Mouse (Mus musculus): ENCODE data around the gene Apc2. TPM values are rescaled to one million over a fixed set of nuclear protein-coding genes. Genes with fewer than 3 reads are reported as not detected.
"Not testable (repeated sequence)": the region's sequence is repeated elsewhere in the genome, so short reads cannot be mapped to it uniquely, and the experiment has no call there.

The Apc2 gene
- polyA plus RNA-seq, 1 experiment from 2014 or later, result 234 TPM

DNA sequence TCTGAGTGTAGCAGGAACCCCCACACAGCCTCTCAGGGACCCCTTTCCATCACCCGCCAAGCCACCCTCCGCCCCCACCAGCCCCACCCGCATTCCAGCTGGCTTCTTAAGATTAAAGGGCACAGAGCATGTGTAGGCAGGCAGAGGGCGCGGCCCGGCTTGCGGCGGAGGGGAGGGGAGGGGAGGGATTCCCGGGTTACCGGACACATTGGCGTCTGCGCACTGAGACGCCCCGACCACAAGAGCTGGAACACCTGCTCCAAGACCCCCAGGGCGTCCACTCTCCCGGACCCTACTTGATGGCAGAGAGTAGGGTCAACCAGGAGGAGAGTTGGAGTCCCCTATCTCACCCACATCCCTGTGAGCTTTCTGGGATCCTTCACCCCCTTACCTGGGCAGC lies 49.3 kb downstream of the Apc2 start:
- H3K9ac ChIP-seq (replicated peaks; ENCODE audit: low read depth, low read length), result no peak overlapping the region
- H3K4me2 ChIP-seq (ENCODE audit: low read length), result no peak overlapping the region
- no peak for ATAC-seq
- under 1% methylated on average over 16 of the region's 16 CpGs for WGBS
- H3K27me3 ChIP-seq (replicated peaks; ENCODE audit: control insufficient read depth, insufficient read depth, low read length), result peaks cover 91% of the 10 kb centered on the region
- no peaks in the 10 kb centered on the region for H3K36me3 ChIP-seq (ENCODE audit: control insufficient read depth, insufficient read depth)
- H3K4me1 ChIP-seq (replicated peaks; ENCODE audit: control insufficient read depth, insufficient read depth, low read length), result peaks cover 26% of the 10 kb centered on the region
- H3K9me3 ChIP-seq (ENCODE audit: control insufficient read depth, low read length), result no peaks in the 10 kb centered on the region
- H3K27ac ChIP-seq (ENCODE audit: low read length), result no peak overlapping the region
- no peak overlapping the region for H3K4me3 ChIP-seq (replicated peaks; ENCODE audit: low read length)

DNA sequence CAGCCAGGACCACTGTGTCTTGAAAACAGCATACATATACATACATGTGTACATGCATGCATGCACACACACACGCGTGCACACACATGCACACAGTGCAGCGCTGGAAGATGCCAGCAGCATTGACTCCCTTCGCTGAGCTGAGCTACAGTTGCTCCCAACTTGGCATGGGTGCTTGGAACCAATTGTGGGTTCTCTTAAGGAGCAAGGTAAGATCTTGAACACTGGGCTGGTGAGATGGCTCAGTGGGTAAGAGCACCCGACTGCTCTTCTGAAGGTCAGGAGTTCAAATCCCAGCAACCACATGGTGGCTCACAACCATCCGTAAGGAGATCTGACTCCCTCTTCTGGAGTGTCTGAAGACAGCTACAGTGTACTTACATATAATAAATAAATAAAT lies 50.2 kb downstream of the Apc2 start:
- not testable (repeated sequence) for H3K9me3 ChIP-seq (ENCODE audit: control insufficient read depth, low read length); H3K9ac ChIP-seq (replicated peaks; ENCODE audit: low read depth, low read length); H3K27ac ChIP-seq (ENCODE audit: low read length); H3K4me2 ChIP-seq (ENCODE audit: low read length); H3K4me3 ChIP-seq (replicated peaks; ENCODE audit: low read length); ATAC-seq; H3K36me3 ChIP-seq (ENCODE audit: control insufficient read depth, insufficient read depth)
- WGBS, result 83% methylated on average over 5 of the region's 6 CpGs
- Histone ChIP-seq H3K27me3 (replicated peaks; ENCODE audit: control insufficient read depth, insufficient read depth, low read length) (peaks cover 89% of the 10 kb centered on the region), H3K4me1 (replicated peaks; ENCODE audit: control insufficient read depth, insufficient read depth, low read length) (peaks cover 26% of the 10 kb centered on the region)

DNA sequence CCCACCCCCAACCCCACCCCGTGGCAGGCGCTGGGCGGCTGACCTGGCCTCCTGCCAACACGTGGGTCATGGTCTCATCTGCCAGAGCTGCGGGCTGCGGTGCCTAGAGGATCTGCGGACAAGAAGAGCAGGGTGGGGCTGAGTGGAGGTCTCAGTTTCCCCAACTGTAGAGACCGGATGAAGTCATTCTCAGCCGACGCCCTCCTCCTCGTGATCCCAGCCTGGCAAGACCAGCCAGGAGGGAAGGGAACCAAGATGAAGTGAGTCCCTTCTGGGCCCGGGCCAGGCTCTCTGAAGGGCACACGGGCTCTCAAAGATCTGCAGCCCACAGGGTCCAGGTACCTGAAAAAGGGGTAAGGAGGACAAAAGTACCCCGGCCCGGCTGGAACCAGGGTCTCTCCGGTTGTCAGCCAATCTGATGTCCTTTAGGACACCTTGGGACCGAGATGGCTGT lies 51.8 kb downstream of the Apc2 start:
- Histone ChIP-seq H3K4me1 (replicated peaks; ENCODE audit: control insufficient read depth, insufficient read depth, low read length) (peaks cover 17% of the 10 kb centered on the region), H3K4me3 (replicated peaks; ENCODE audit: low read length) (no peak overlapping the region), H3K4me2 (ENCODE audit: low read length) (no peak overlapping the region), H3K9me3 (ENCODE audit: control insufficient read depth, low read length) (no peaks in the 10 kb centered on the region), H3K36me3 (ENCODE audit: control insufficient read depth, insufficient read depth) (no peaks in the 10 kb centered on the region), H3K9ac (replicated peaks; ENCODE audit: low read depth, low read length) (no peak overlapping the region), H3K27ac (ENCODE audit: low read length) (no peak overlapping the region), H3K27me3 (replicated peaks; ENCODE audit: control insufficient read depth, insufficient read depth, low read length) (peaks cover 81% of the 10 kb centered on the region)
- ATAC-seq, result no peak
- 11% methylated on average over 17 of the region's 17 CpGs for WGBS

DNA sequence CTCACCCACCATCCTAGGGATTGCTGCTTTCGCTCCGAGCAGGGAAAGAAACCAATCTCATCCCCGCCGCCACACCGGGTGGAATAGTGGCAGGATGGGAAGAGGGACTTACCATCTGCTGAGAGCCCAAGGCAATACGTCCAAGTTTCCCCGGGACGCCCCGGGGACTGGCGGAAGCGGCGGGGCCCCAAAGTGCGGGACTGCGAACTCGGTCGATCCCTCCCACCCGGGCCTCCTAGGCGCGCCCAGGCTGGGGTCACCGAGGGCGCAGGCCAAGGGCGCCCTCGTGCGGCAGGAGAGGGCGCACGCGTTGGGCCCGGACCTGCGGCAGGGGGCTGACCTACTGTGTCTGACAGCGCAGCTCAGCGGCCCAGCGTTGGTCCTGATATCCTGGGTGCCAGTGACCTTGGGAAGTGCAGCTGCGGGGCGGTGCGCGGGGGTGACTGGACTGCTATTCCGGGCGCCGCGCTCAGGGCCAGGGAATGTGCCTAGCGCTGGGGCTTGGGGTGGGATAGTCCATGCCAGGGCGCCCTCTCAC lies 52.5 kb downstream of the Apc2 start, which contains the start of gene Adamtsl5:
Gene Adamtsl5, minus strand, starts transcription at position 169 of the 538 bp plus-strand sequence.
- WGBS, result 2% methylated on average over 41 of the region's 42 CpGs
- Histone ChIP-seq H3K4me2 (ENCODE audit: low read length) (no peak within 1 kb of the TSS), H3K9ac (replicated peaks; ENCODE audit: low read depth, low read length) (no peak within 1 kb of the TSS), H3K9me3 (ENCODE audit: control insufficient read depth, low read length) (no peaks in the 10 kb centered on the region), H3K27ac (ENCODE audit: low read length) (no peak within 1 kb of the TSS), H3K36me3 (ENCODE audit: control insufficient read depth, insufficient read depth) (no peaks in the 10 kb centered on the region), H3K4me1 (replicated peaks; ENCODE audit: control insufficient read depth, insufficient read depth, low read length) (peaks cover 10% of the 10 kb centered on the region), H3K27me3 (replicated peaks; ENCODE audit: control insufficient read depth, insufficient read depth, low read length) (peaks cover 73% of the 10 kb centered on the region), H3K4me3 (replicated peaks; ENCODE audit: low read length) (0 out of 2 replicates have a peak within 1 kb of the TSS, but pooled peaks have one; percentile 1)
- no peak for ATAC-seq

DNA sequence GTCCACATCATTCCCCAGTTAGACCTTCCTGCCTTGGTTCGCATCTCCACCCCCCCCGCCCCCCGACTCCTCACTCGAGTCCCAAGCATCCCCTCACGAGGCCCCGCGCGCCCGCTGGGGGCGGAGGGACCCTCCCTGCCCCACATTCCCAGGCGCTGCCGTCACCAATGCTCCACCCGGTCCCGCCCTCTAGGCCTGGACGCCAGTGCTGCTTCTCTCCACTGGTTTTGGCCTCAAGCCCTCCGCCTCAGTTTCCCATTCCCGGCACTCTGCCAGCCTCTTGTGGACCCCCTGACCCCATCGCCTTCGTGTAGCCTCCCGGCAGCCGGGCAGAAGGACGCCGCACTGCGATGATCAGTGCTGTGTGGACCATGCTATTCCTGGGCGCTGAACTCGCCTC lies 53.2 kb downstream of the Apc2 start:
- H3K27ac ChIP-seq (ENCODE audit: low read length), result no peak overlapping the region
- H3K36me3 ChIP-seq (ENCODE audit: control insufficient read depth, insufficient read depth), result no peaks in the 10 kb centered on the region
- H3K27me3 ChIP-seq (replicated peaks; ENCODE audit: control insufficient read depth, insufficient read depth, low read length), result peaks cover 67% of the 10 kb centered on the region
- H3K4me2 ChIP-seq (ENCODE audit: low read length), result no peak overlapping the region
- no peak for ATAC-seq
- 13% methylated on average over 26 of the region's 26 CpGs for WGBS
- H3K9me3 ChIP-seq (ENCODE audit: control insufficient read depth, low read length), result no peaks in the 10 kb centered on the region
- no peak overlapping the region for H3K9ac ChIP-seq (replicated peaks; ENCODE audit: low read depth, low read length)
- H3K4me1 ChIP-seq (replicated peaks; ENCODE audit: control insufficient read depth, insufficient read depth, low read length), result peaks cover 5% of the 10 kb centered on the region; the same call in 1 of the 2 replicates
- no peak overlapping the region for H3K4me3 ChIP-seq (replicated peaks; ENCODE audit: low read length)

DNA sequence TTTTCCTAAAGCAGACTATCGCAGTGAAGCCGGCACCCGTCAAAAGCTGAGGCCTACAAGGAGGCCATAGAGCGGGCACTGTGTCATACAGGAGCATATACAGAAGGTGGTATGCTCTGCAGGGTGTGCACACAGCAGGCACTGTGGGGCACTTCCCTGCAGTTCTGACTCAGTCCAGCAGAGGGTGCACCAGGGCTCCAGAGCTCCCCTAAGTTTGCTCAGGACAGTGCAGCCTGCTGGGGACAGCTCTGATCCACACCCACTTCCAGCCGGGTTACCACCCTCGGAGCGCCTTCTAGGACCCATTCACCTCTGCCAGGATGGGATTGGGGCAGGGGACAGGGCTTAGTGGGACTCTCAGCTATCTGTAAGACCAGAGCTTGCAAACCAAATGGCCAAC lies 54.5 kb downstream of the Apc2 start:
- Histone ChIP-seq H3K4me1 (replicated peaks; ENCODE audit: control insufficient read depth, insufficient read depth, low read length) (peaks cover 5% of the 10 kb centered on the region; the same call in 1 of the 2 replicates), H3K27me3 (replicated peaks; ENCODE audit: control insufficient read depth, insufficient read depth, low read length) (peaks cover 64% of the 10 kb centered on the region), H3K4me3 (replicated peaks; ENCODE audit: low read length) (no peak overlapping the region), H3K4me2 (ENCODE audit: low read length) (no peak overlapping the region), H3K27ac (ENCODE audit: low read length) (no peak overlapping the region), H3K9me3 (ENCODE audit: control insufficient read depth, low read length) (no peaks in the 10 kb centered on the region), H3K9ac (replicated peaks; ENCODE audit: low read depth, low read length) (no peak overlapping the region), H3K36me3 (ENCODE audit: control insufficient read depth, insufficient read depth) (no peaks in the 10 kb centered on the region)
- WGBS, result 1% methylated on average over 7 of the region's 7 CpGs
- peak; percentile 82 for ATAC-seq

DNA sequence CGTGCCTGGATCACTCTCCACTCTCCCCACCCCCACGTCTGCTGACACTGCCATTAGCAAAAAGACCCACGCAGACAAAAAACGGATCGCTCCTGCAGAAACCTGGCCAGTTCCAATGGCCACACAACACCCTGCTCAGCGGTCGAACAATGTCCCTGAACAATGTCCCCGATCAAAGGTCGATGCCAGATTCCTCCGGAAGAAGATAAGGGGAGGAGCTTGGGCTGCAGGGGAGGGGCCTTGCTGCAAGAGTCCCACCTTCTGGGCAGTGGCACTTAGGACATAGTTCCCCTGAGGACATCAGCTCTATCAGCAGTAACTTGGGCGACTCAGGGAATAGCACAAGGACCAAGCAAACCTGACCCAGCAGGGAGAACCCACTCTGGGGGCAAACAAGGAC lies 56.1 kb downstream of the Apc2 start:
- H3K36me3 ChIP-seq (ENCODE audit: control insufficient read depth, insufficient read depth), result no peaks in the 10 kb centered on the region
- no peaks in the 10 kb centered on the region for H3K9me3 ChIP-seq (ENCODE audit: control insufficient read depth, low read length)
- H3K4me1 ChIP-seq (replicated peaks; ENCODE audit: control insufficient read depth, insufficient read depth, low read length), result peaks cover 17% of the 10 kb centered on the region
- no peak overlapping the region for H3K4me2 ChIP-seq (ENCODE audit: low read length)
- H3K9ac ChIP-seq (replicated peaks; ENCODE audit: low read depth, low read length), result no peak overlapping the region
- no peak overlapping the region for H3K27ac ChIP-seq (ENCODE audit: low read length)
- ATAC-seq, result no peak
- H3K4me3 ChIP-seq (replicated peaks; ENCODE audit: low read length), result no peak overlapping the region
- H3K27me3 ChIP-seq (replicated peaks; ENCODE audit: control insufficient read depth, insufficient read depth, low read length), result peaks cover 69% of the 10 kb centered on the region
- 29% methylated on average over 11 of the region's 11 CpGs for WGBS

DNA sequence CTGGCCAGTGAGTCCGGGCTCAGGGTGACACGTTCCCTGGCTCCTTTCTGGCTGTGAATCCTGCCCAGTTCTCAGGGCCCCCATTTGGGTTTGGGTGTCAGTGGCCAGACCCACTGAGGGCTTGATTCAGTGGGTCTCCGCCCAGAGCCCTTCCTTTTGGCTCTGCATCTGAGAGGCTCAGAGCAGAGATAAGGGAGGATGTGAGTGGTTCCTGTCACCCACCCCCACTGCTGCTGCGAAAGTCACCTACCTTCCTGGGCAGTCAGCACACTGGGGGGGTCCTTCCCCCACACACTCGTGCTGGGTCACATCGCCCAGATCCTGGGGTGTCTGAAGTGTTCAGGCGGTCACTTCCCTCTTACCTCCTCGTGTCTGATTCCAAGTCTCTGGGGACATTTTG lies 57.0 kb downstream of the Apc2 start:
- H3K4me2 ChIP-seq (ENCODE audit: low read length), result no peak overlapping the region
- no peaks in the 10 kb centered on the region for H3K9me3 ChIP-seq (ENCODE audit: control insufficient read depth, low read length)
- ATAC-seq, result no peak
- WGBS, result 74% methylated on average over 8 of the region's 8 CpGs
- no peak overlapping the region for H3K27ac ChIP-seq (ENCODE audit: low read length)
- H3K36me3 ChIP-seq (ENCODE audit: control insufficient read depth, insufficient read depth), result no peaks in the 10 kb centered on the region
- H3K4me3 ChIP-seq (replicated peaks; ENCODE audit: low read length), result no peak overlapping the region
- H3K9ac ChIP-seq (replicated peaks; ENCODE audit: low read depth, low read length), result no peak overlapping the region
- H3K27me3 ChIP-seq (replicated peaks; ENCODE audit: control insufficient read depth, insufficient read depth, low read length), result peaks cover 71% of the 10 kb centered on the region
- peaks cover 21% of the 10 kb centered on the region for H3K4me1 ChIP-seq (replicated peaks; ENCODE audit: control insufficient read depth, insufficient read depth, low read length)

DNA sequence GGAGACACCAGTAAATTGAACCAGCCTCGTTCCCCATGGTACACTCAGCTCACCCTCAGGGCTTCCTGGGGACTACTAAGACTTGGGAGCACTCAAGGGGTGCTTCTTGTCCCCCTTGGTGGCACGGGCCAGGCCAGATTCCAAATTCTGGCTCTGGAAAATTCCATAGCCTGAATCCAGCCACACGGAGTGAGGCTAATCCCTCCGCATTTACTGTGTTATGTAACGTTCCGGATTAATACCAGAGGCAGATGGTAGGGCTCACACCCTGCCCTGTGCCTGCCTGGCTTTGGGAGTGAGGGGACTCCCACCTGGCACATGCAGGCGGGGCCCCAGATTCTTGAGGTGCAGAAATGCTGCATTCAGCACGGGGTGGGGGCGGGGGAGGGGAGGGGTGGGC lies 59.7 kb downstream of the Apc2 start:
- Histone ChIP-seq H3K4me1 (replicated peaks; ENCODE audit: control insufficient read depth, insufficient read depth, low read length) (peaks cover 16% of the 10 kb centered on the region), H3K9me3 (ENCODE audit: control insufficient read depth, low read length) (no peaks in the 10 kb centered on the region), H3K27ac (ENCODE audit: low read length) (no peak overlapping the region), H3K4me2 (ENCODE audit: low read length) (no peak overlapping the region), H3K4me3 (replicated peaks; ENCODE audit: low read length) (no peak overlapping the region), H3K27me3 (replicated peaks; ENCODE audit: control insufficient read depth, insufficient read depth, low read length) (peaks cover 61% of the 10 kb centered on the region), H3K9ac (replicated peaks; ENCODE audit: low read depth, low read length) (no peak overlapping the region), H3K36me3 (ENCODE audit: control insufficient read depth, insufficient read depth) (no peaks in the 10 kb centered on the region)
- ATAC-seq, result no peak
- WGBS, result 4% methylated on average over 9 of the region's 9 CpGs

Measured in forebrain, embryonic 16.5 days (tissue).